Comparison of ENCODE assay signal across 7 mouse cellular contexts in genomic region chr12:70494494-70495281, GRCm38 (mm10). TPM values are rescaled to one million over a fixed set of nuclear protein-coding genes. Genes with fewer than 3 reads are reported as not detected.
DNase-seq lines count a peak whose midpoint lies in the region; ATAC-seq lines count a peak whose summit lies in the region.

No protein-coding gene starts in this region.

- peaks cover 4% of the 10 kb centered on the region; the same call in 1 of the 2 replicates for H3K4me1 ChIP-seq in hindbrain, embryonic 16.5 days (ENCODE audit: control insufficient read depth, insufficient read depth, low read depth, low read length)
- H3K4me1 ChIP-seq in limb, embryonic 15.5 days: peaks cover 14% of the 10 kb centered on the region

- H3K9me3 ChIP-seq in hindbrain, embryonic 16.5 days (ENCODE audit: control insufficient read depth, low read length): no peaks in the 10 kb centered on the region
- no peaks in the 10 kb centered on the region for H3K9me3 ChIP-seq in limb, embryonic 15.5 days

- H3K4me3 ChIP-seq in hindbrain, embryonic 16.5 days (ENCODE audit: low read length): no peak overlapping the region
- H3K4me3 ChIP-seq in limb, embryonic 15.5 days: no peak overlapping the region

- no peaks in the 10 kb centered on the region for H3K36me3 ChIP-seq in hindbrain, embryonic 16.5 days (ENCODE audit: control insufficient read depth, insufficient read depth, low read length)
- no peaks in the 10 kb centered on the region for H3K36me3 ChIP-seq in limb, embryonic 15.5 days

- H3K27me3 ChIP-seq in hindbrain, embryonic 16.5 days (replicated peaks; ENCODE audit: control insufficient read depth, insufficient read depth, low read length): no peaks in the 10 kb centered on the region
- H3K27me3 ChIP-seq in limb, embryonic 15.5 days: no peaks in the 10 kb centered on the region

- no peak overlapping the region for H3K27ac ChIP-seq in hindbrain, embryonic 16.5 days (ENCODE audit: low read depth, low read length)
- H3K27ac ChIP-seq in limb, embryonic 15.5 days: 0 out of 2 replicates have a peak overlapping the region, but pooled peaks have one; percentile 3

- peak; percentile 52 for DNase-seq in urinary bladder, postnatal 14 days (ENCODE audit: low spot score)
- DNase-seq in urinary bladder, adult 2 months (ENCODE audit: low spot score): no peak
- DNase-seq in c-Kit-negative CD71-positive TER-119-positive erythroid progenitor cells, embryonic 14.5 days (ENCODE audit: low read depth, low spot score): peak; percentile 21
- peak; percentile 47 for DNase-seq in neural tube, embryonic 10.5 days (ENCODE audit: extremely low spot score, low spot score)

- H3K4me2 ChIP-seq in hindbrain, embryonic 16.5 days (ENCODE audit: low read length): no peak overlapping the region
- H3K4me2 ChIP-seq in limb, embryonic 15.5 days: no peak overlapping the region

- ATAC-seq in erythroblast, adult 5-6 weeks (replicated peaks; ENCODE audit: low FRiP score, poor library complexity, severe bottlenecking): peak; percentile 86
- ATAC-seq in hindbrain, embryonic 16.5 days: peak; percentile 73
- 0 out of 2 replicates have a peak, but pooled peaks have one; percentile 53 for ATAC-seq in limb, embryonic 15.5 days (ENCODE audit: insufficient number of reproducible peaks, low FRiP score, low TSS enrichment, low read depth)

- 59% methylated on average over 10 of the region's 10 CpGs for WGBS in hindbrain, embryonic 16.5 days
- 56% methylated on average over 10 of the region's 10 CpGs for WGBS in limb, embryonic 15.5 days

- H3K9ac ChIP-seq in hindbrain, embryonic 16.5 days (ENCODE audit: low read depth, low read length): no peak overlapping the region
- H3K9ac ChIP-seq in limb, embryonic 15.5 days: no peak overlapping the region

RNA-seq across cellular contexts. Expression of gene Tmx1, which starts 41.8 kb away (rescaled TPM):
- polyA plus RNA-seq in urinary bladder, adult 2 months (2012; rRNA removed): 28.7 and 30.2 TPM in 2 replicates
- total RNA-seq in erythroblast, adult 5-6 weeks (2015; ENCODE audit: low replicate concordance): 64.4 and 67.6 TPM in 2 replicates
- 118 and 166 TPM in 2 replicates for total RNA-seq in erythroblast, adult 5-6 weeks (2017; ENCODE audit: low replicate concordance)
- polyA plus RNA-seq in hindbrain, embryonic 16.5 days (2015; fragmentation: Nextera tagmentation; extraction: Ambion mirVana): 148 and 153 TPM in 2 replicates
- 106 and 107 TPM in 2 replicates for polyA plus RNA-seq in limb, embryonic 15.5 days (2015; fragmentation: Nextera tagmentation; extraction: Ambion mirVana)
